Mouse (Mus musculus): Measurements from ENCODE around the gene Atf6. TPM values are rescaled to one million over a fixed set of nuclear protein-coding genes. Genes with fewer than 3 reads are reported as not detected.

Gene Atf6
- polyA plus RNA-seq (2017; shearing (Covaris generic)) = 6.8 TPM

GRCm38 (mm10) chr1:170867691-170868105, at the start of gene Atf6:
Atf6 (minus strand) TSS chr1:170867771.

GRCm38 (mm10) chr1:170912891-170913615, 45.5 kb upstream of the Atf6 start, which contains the start of gene Fcrlb:
Fcrlb (minus strand) TSS chr1:170912941.

GRCm38 (mm10) chr1:170884978-170885561, 17.5 kb upstream of the Atf6 start, which contains the start of the genes Gm26620 and Dusp12:
Gm26620 (plus strand) TSS chr1:170885065.
Dusp12 (minus strand) TSS chr1:170885540.

Other genes starting within 250 kb of the Atf6 start
- gene Olfml2b, start 223.2 kb downstream of the Atf6 start, polyA plus RNA-seq (2017; shearing (Covaris generic)) = not detected
- gene Gm26620, start 17.3 kb upstream of the Atf6 start, polyA plus RNA-seq (2017; shearing (Covaris generic)) = not detected
- gene Dusp12, start 17.8 kb upstream of the Atf6 start, polyA plus RNA-seq (2017; shearing (Covaris generic)) = 39.2 TPM
- gene Fcrlb, start 45.2 kb upstream of the Atf6 start, polyA plus RNA-seq (2017; shearing (Covaris generic)) = not detected
- gene Fcrla, start 59.8 kb upstream of the Atf6 start, polyA plus RNA-seq (2017; shearing (Covaris generic)) = 0.84 TPM
- 0.50 TPM for gene Fcgr2b, start 108.8 kb upstream of the Atf6 start, polyA plus RNA-seq (2017; shearing (Covaris generic))
- gene Fcgr4, start 151.1 kb upstream of the Atf6 start, polyA plus RNA-seq (2017; shearing (Covaris generic)) = 0.47 TPM
- 1.6 TPM for gene Fcgr3, start 197.2 kb upstream of the Atf6 start, polyA plus RNA-seq (2017; shearing (Covaris generic))
- gene Cfap126, start 246.1 kb upstream of the Atf6 start, polyA plus RNA-seq (2017; shearing (Covaris generic)) = 1.2 TPM

All from CD4-positive, CD25-positive, alpha-beta regulatory T cell (primary cell).